Mouse (Mus musculus) c-Kit-positive CD71-positive TER-119-positive erythroid progenitor cells, embryonic 14.5 days (primary cell): Measurements from ENCODE around the gene Gm2174.
A peak's percentile ranks its signal among the peaks of the same experiment; 100 is the strongest.

ENCODE experiments used
- DNase-seq: peaks from one replicate; pipeline ENCODE4 v3.0.0-alpha.2; 2013; ENCODE audit warnings: low spot score

Gene Gm2174

GRCm38 (mm10) chrX:56447524-56448015 lies at the start of gene Gm2174:
TSS of gene Gm2174 (plus strand) at chrX:56447965.
- no peak for DNase-seq

DNA sequence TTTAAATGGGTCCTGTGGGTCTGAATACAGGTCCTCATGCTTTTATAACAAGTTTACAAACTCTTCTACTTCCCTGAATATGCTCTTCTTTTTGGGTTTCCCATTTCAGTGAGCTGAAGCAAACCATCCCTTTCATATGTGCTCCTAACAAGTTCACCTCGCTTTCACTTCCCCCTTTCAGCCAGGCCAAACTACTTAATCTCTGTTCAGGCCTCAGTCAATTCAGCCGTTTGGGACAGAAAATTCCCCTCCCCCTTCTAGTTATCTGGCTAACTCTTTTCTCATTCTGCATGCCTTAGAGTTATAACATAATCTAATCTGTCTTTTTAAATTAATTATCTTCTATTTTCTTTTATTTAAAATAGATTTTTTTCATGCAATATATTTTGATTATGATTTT lies 43.1 kb upstream of the Gm2174 start:
- DNase-seq = no peak

DNA sequence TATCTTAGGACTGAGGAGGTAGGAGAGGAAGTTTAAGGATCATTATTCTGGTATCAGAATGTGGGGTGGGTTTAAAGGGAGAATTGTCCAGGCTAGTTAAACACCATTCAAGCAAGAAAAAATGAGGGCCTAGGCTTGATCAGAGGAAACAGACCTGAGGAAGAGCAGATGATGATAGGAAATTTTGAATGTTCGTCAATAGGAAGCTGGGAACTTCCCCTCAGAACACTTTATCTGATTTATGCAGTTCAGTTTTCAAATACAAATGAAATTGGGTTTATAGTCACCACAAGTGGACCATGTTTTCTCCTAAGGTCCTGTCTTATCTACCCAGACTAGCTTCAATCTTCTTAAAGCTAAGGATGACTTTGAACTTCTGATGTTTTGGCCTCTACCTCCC lies 42.3 kb upstream of the Gm2174 start:
- no peak for DNase-seq

GRCm38 (mm10) chrX:56406128-56406527 lies 41.6 kb upstream of the Gm2174 start:
- no peak for DNase-seq

DNA sequence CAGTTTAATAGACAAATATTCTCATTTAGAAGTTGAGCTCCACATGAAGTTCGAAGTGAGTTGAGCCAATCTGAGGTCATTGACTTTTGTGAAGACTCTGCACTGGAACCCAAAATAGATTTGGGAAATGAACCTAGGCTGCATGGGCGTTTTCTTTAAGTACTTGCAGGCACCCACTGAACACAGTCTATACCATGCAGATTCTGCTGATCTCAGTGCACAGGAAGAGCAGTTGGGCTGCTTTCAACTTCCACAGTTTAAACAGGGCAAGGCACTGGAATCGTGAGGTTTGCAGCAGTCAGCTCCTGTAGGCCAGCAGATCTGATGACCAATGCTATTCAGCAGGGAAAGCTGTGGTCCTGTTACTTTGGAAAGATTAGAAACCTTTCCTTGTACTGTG lies 31.5 kb upstream of the Gm2174 start:
- no peak for DNase-seq

GRCm38 (mm10) chrX:56417541-56417940 lies 30.2 kb upstream of the Gm2174 start:
- no peak for DNase-seq

DNA sequence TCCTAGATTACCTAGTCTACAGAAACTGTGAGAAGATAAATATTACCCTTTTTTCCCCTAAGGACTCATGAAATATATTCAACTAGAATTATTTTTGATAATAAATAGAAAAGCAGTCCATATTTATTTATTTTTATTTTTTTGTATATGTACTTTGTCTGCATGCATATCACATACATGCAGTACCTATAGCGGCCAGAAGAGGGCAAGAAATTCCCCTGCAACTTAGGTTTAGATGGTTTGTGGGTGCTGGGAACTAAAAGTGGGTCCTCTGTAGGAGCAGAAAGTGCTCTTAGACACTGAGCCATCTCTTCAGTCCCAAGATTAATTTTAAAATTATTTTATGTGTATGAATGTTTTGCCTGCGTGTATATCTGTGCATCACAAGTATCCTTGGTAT lies 17.2 kb upstream of the Gm2174 start:
- DNase-seq = no peak

DNA sequence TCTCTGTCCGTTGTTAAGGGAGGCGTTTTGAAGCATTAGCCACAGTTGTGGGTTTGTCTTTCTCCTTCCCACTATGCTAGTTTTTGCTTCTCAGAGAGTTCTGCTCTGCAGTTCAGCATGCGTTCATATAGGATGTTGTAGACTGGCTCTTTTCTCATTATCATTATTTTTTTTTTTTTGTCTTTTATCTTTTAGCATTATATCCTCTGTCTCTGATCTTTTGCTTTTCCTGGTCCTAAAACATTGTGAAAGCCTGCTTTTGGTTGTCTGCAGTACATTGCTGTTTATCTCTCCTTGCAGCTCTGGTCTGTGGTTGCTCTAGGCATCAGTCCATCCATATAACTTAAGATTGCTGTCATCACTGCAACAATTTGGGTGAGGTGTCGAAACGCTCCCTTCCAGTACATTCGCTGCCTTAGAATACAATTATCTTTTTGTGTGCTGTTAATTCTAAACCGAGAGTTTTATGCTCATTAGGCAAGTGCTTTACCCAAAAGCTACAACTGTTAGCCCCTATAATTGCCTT lies 11.9 kb upstream of the Gm2174 start:
- DNase-seq = no peak

DNA sequence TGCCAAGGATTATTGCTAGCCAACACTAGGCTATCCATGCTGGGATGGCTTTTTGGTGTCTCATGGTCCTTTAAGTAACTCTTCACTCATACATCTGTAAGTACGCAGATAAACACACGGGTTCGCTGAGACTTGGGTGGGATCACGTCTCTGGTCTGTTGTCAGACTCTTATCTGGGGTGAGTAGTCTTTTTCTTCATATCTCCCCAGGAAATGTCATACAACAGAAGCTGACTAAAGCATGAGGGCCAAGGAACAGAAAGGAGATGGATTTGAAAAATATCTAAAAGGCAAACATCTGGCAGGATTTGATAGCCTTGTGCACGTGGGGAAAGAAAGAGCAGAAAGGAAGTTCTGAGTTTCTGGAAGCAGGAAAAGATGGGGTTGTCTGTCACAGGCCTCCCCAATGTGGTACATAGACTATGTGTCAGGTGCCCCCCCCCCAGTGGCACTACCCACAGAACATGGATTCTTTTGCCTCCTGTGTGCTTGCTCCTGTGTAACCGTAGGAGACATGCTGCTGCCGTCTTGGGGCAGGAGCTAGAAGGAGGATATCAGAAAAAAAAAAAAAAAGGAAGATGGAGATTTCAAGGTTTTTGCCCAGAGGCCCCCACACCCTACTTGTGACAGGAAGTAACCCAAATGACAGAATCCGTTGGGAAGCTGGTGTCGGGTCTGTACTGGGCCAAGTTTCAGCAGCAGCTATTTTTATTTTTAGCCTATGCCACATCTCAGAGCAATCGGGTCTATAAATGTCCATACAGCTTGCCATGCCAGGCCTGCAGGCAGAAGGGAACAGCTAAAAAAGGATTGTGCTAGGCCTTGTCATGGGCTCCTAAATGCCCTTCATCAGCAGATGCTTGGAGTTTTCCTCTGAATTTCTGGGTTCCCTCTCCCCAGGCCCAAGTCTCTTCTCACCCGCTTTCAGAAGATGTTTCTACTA lies 1.0 kb upstream of the Gm2174 start:
- DNase-seq = peak; percentile 67

GRCm38 (mm10) chrX:56454671-56455371 lies 7.1 kb downstream of the Gm2174 start, which contains the start of gene Ints6l:
TSS of gene Ints6l (plus strand) at chrX:56454857.
- peak; percentile 74 for DNase-seq

DNA sequence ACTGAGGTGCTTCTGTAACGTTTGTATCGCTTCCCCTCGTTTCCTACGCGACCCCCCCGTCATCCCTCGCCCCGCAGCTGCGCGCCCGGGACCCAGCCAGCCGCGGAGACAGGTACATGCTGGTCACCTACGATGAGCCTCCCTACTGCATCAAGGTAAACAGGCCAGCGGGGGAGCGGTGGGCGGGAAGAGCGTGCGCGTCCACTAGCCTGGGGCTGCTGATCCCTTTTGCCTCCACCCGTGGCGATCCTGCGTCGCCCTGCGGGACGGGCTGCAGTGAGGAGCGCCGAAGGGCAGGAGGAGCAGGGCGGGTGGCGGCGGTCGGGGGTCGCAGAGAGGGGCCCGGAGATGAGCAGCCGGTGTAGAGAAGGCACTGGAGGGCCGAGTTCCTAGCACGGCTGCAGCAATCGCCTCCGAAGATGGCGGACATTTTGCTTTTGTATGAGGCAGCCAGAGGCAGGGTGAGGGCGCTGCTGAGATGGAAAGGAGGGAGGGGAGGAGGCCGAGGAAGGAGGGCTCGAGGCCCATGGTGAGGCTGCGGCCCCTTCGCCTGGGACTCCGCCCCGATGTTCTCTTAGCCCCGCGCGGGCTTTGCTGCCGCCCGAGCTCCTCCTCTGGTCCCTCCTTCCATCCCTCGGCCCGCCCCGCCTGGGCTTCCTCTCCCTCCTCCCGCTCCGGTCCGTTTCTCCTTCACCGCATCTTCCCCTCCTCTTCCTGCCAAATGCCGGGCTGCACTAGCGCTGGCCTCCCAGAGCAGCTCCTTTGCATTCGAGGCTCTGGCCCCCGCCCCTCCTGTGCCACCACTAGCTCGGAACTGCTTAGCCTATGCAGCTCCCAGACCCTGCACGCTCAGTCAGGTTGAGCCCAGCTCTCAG lies 7.8 kb downstream of the Gm2174 start:
- DNase-seq = peak; percentile 80

DNA sequence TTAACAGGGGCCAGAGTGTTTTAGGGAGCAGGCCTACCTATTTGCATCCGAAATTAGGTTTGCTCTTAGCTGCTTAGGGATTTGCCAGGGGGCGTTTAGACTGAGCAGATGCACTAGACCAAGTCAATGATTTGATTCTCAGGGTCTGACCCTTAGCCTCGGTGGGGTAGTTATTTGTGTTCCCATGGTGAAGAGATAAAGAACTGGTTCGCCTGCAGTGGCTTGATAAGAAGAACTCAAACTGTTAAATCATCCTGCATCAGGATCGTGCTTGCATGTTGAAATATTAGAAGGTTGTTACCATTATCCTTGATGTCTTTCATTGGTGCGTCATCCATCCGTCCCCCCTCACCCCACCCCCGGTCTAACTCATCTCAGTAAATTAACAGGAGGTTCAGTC lies 8.6 kb downstream of the Gm2174 start:
- DNase-seq = peak; percentile 72

- DNase-seq = no peak
Observed at GRCm38 (mm10) chrX:56462020-56462933, 14.5 kb downstream of the Gm2174 start.

DNA sequence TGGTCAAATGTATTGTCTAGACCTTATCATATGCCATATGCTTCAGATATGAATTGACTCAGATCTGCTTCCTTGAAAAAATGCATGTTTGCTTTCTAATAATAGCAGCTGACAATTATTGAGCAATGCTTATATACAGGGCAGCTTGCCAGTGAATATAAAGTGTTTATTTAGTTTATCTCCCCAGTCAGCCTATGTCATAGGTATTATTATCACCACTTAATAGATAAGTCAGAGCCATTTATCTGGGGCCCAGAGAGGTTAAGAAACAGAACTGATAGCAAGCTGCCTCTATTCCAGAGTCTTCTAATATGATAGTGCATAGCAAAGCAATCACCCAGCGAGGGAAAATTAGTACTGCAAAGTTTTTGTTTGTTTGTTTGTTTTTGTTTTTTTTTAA lies 17.1 kb downstream of the Gm2174 start:
- DNase-seq = no peak

DNA sequence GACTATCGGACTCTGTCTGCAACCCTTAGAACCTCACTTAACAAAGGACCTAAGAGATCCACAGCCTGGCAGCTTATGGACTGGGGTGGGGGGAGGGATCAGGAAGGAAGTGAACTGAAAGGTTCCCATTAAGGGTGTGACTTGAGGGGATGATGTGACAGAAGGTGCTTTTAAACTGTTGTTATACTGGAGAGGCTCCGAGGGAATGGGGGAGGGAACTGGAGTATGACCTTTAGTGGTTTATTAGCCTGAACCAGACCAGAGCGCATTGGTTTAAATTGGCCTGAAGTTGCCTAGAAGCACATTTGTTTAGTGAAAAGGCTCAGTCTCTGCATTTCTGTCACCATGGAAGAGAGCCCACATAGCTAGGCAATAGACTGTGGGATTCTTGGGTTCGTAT lies 19.9 kb downstream of the Gm2174 start:
- DNase-seq = no peak

- DNase-seq = no peak
Observed at GRCm38 (mm10) chrX:56468422-56468821, 20.7 kb downstream of the Gm2174 start.

GRCm38 (mm10) chrX:56474035-56474434 lies 26.3 kb downstream of the Gm2174 start:
- no peak for DNase-seq

DNA sequence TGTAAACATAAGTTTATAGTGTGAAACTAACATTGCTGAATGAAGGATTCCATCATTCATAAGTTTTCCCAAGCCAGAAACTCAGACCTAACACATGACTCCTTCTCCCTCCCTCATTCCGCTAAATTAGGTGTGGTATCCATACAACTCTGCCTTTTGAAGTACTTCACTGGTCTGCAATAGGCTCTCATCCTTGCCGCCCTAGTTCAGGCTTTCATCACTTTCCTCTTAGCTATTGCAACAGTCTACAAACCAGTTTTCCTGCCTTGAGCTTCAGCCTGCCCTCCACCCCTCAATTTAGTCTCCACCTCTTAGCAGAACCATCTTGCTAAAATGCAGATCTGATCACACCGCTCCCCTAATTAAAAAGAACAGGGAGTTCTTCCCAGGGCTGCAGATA lies 29.8 kb downstream of the Gm2174 start:
- no peak for DNase-seq

GRCm38 (mm10) chrX:56481906-56482305 lies 34.1 kb downstream of the Gm2174 start:
- DNase-seq = no peak

- DNase-seq = peak; percentile 61
Observed at GRCm38 (mm10) chrX:56489758-56490157, 42.0 kb downstream of the Gm2174 start.

- no peak for DNase-seq
Observed at GRCm38 (mm10) chrX:56497241-56497640, 49.5 kb downstream of the Gm2174 start.
